In genomic region chr4:40014666-40015065, GRCm38 (mm10) we compare ENCODE assay signal across 8 mouse cellular contexts.
A peak's percentile ranks its signal among the peaks of the same experiment; 100 is the strongest.
DNase-seq lines count a peak whose midpoint lies in the region; ATAC-seq lines count a peak whose summit lies in the region.

No protein-coding gene starts in this region.

- peak; percentile 78 for DNase-seq in 3T3-L1 (ENCODE audit: low read depth, low spot score)
- DNase-seq in ZHBTc4 (ENCODE audit: low read depth, low spot score): peak; percentile 66
- peak; percentile 60 to 80 for DNase-seq in cerebellum, postnatal 4 days (ENCODE audit: low spot score in 2 of 2)
- DNase-seq in gastrocnemius, adult 8-10 months (ENCODE audit: low spot score in 2 of 2): peak; percentile 15 to 18
- peak; percentile 40 for DNase-seq in limb, embryonic 10.5 days (ENCODE audit: low spot score)
- peak; percentile 35 to 39 for DNase-seq in urinary bladder, postnatal 36 days (ENCODE audit: low spot score in 2 of 2)

- H3K27me3 ChIP-seq in kidney, embryonic 14.5 days (ENCODE audit: control insufficient read depth, insufficient read depth, low read length): no peaks in the 10 kb centered on the region
- no peaks in the 10 kb centered on the region for H3K27me3 ChIP-seq in limb, embryonic 10.5 days (ENCODE audit: low read depth, poor library complexity, severe bottlenecking)
- no peaks in the 10 kb centered on the region for H3K27me3 ChIP-seq in neural tube, embryonic 13.5 days

- no peak overlapping the region for H3K4me3 ChIP-seq in kidney, embryonic 14.5 days (ENCODE audit: low read length)
- no peak overlapping the region for H3K4me3 ChIP-seq in limb, embryonic 10.5 days
- peak overlapping the region; percentile 25 for H3K4me3 ChIP-seq in neural tube, embryonic 13.5 days

- H3K4me2 ChIP-seq in kidney, embryonic 14.5 days (replicated peaks; ENCODE audit: low read depth, low read length): 0 out of 2 replicates have a peak overlapping the region, but pooled peaks have one; percentile 15
- H3K4me2 ChIP-seq in neural tube, embryonic 13.5 days: peak overlapping the region; percentile 46

- no peaks in the 10 kb centered on the region for H3K36me3 ChIP-seq in kidney, embryonic 14.5 days (ENCODE audit: control insufficient read depth, insufficient read depth, low read length)
- H3K36me3 ChIP-seq in limb, embryonic 10.5 days: no peaks in the 10 kb centered on the region
- H3K36me3 ChIP-seq in neural tube, embryonic 13.5 days: no peaks in the 10 kb centered on the region

- H3K4me1 ChIP-seq in kidney, embryonic 14.5 days (ENCODE audit: control insufficient read depth, insufficient read depth, low read length): no peaks in the 10 kb centered on the region
- H3K4me1 ChIP-seq in limb, embryonic 10.5 days: no peaks in the 10 kb centered on the region
- H3K4me1 ChIP-seq in neural tube, embryonic 13.5 days (replicated peaks): peaks cover 12% of the 10 kb centered on the region

- H3K27ac ChIP-seq in kidney, embryonic 14.5 days (ENCODE audit: low read depth, low read length): no peak overlapping the region
- no peak overlapping the region for H3K27ac ChIP-seq in limb, embryonic 10.5 days
- peak overlapping the region; percentile 39 for H3K27ac ChIP-seq in neural tube, embryonic 13.5 days (replicated peaks)

- H3K9ac ChIP-seq in kidney, embryonic 14.5 days (ENCODE audit: low read depth, low read length): no peak overlapping the region
- peak overlapping the region; percentile 46 for H3K9ac ChIP-seq in neural tube, embryonic 13.5 days

- H3K9me3 ChIP-seq in kidney, embryonic 14.5 days (ENCODE audit: control insufficient read depth, low read length): no peaks in the 10 kb centered on the region
- no peaks in the 10 kb centered on the region for H3K9me3 ChIP-seq in limb, embryonic 10.5 days (replicated peaks)
- no peaks in the 10 kb centered on the region for H3K9me3 ChIP-seq in neural tube, embryonic 13.5 days

- no peak for ATAC-seq in kidney, embryonic 14.5 days (ENCODE audit: low FRiP score, low TSS enrichment)
- peak; percentile 82 for ATAC-seq in neural tube, embryonic 13.5 days (ENCODE audit: low read depth)

- 42% methylated on average over 7 of the region's 7 CpGs for WGBS in kidney, embryonic 14.5 days
- 73% methylated on average over 7 of the region's 7 CpGs for WGBS in limb, embryonic 10.5 days
- WGBS in neural tube, embryonic 13.5 days: 8% methylated on average over 7 of the region's 7 CpGs

Comparison
In these comparisons a context has a peak if more than half of its experiments do, and no peak if none do; other contexts are left out.
1. DNase-seq: peak in every context shown above with its lines; median percentile 78 in 3T3-L1; 70 in cerebellum, postnatal 4 days; 66 in ZHBTc4; 40 in limb, embryonic 10.5 days; 37 in urinary bladder, postnatal 36 days; 16 in gastrocnemius, adult 8-10 months.